Mouse (Mus musculus): ENCODE results near the gene Mr1. TPM values are rescaled to one million over a fixed set of nuclear protein-coding genes. Genes with fewer than 3 reads are reported as not detected.

The Mr1 gene
- polyA plus RNA-seq, 1 experiment from 2014 or later = 28.4 TPM

GRCm38 (mm10) chr1:155138795-155139194 is 7.8 kb downstream of the Mr1 start:
- peak; percentile 87 for DNase-seq (ENCODE audit: low read depth, low spot score)
- peak; percentile 91 for ATAC-seq
- TF ChIP-seq CTCF (IDR thresholded peaks at IDR 0.05) = no peak
- POLR2A ChIA-PET = interaction anchor here (0.6 to 1.5 kb wide), 2 partner anchors 27 to 34 kb away, joined by 3 to 8 read pairs; no protein-coding TSS in a partner anchor
- no peaks in the 10 kb centered on the region for H3K27me3 ChIP-seq
- CTCF ChIA-PET = interaction anchor here (1.4 to 3.6 kb wide), 4 partner anchors 9 to 88 kb away, joined by 5 to 11 read pairs (median 6); no protein-coding TSS in a partner anchor
- in situ Hi-C loops (cut with MboI; ENCODE audit: low pct_unique_long_range_greater_than_20kb) = no loop called here

- no peaks in the 10 kb centered on the region for H3K27me3 ChIP-seq
- ChIA-PET POLR2A (no interaction called here), CTCF (interaction anchor here (1.0 to 1.1 kb wide), 3 partner anchors 11 to 108 kb away, joined by 3 read pairs; no protein-coding TSS in a partner anchor)
- in situ Hi-C loops (cut with MboI; ENCODE audit: low pct_unique_long_range_greater_than_20kb) = no loop called here
- no peak for TF ChIP-seq CTCF (IDR thresholded peaks at IDR 0.05)
- ATAC-seq (no peak), DNase-seq (ENCODE audit: low read depth, low spot score) (no peak)
These were observed 11.7 kb downstream of the Mr1 start for GRCm38 (mm10) chr1:155134866-155135265.

DNA sequence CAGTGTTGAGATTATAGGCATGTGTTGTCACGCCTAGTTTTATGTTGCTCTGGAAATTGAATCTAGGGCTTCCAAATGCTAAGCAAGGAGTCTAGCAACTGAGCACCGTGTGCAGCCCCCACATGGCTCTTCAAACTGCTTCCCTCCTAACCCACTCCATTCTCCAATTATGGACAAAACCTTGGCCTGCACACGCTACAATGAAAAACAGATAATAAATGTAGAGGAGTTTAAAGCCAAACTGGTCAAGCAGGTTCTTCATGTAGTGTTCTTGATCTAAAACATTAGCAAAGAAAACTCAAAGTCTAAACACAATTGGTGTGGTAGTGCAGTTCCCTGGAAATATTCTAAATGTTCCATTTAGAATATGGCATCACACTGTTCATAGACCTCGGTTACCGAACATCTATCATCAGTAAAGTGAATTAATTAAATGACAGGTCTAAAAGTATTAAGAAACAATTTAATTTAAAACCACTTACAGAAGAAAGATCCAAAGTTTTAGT is 19.1 kb downstream of the Mr1 start:
- no peak for TF ChIP-seq CTCF (IDR thresholded peaks at IDR 0.05)
- in situ Hi-C loops (cut with MboI; ENCODE audit: low pct_unique_long_range_greater_than_20kb) = no loop called here
- no peaks in the 10 kb centered on the region for H3K27me3 ChIP-seq
- CTCF ChIA-PET = no interaction called here
- DNase-seq (ENCODE audit: low read depth, low spot score) (no peak), ATAC-seq (no peak)
- POLR2A ChIA-PET = no interaction called here

DNA sequence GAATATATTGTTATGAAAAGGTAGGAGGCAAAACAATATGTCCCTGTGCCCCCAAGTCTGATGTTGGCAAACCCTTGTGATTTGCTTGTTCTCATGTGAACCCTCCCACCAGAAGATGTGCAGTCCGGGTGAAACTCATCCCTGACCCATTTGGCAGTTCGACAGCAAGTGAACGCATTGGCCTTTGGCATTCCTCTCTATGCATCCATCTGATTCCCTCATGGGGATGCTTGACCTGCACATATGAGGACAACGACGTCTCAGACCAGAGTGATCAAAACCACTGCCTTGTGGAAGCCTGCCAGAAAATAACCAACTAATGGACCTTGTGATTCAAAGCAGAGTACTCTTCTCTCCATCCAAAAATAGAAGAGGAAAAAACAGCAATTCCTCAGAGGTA is 19.9 kb downstream of the Mr1 start:
- in situ Hi-C loops (cut with MboI; ENCODE audit: low pct_unique_long_range_greater_than_20kb) = no loop called here

GRCm38 (mm10) chr1:155124397-155124796 is 22.2 kb downstream of the Mr1 start:
- in situ Hi-C loops (cut with MboI; ENCODE audit: low pct_unique_long_range_greater_than_20kb) = no loop called here
- ATAC-seq = no peak

More for the DNA sequence above, 19.9 kb downstream of the Mr1 start:
- DNase-seq (ENCODE audit: low read depth, low spot score) (no peak), ATAC-seq (no peak)
- ChIA-PET POLR2A (no interaction called here), CTCF (interaction anchor here (1.0 kb wide), 1 partner anchor 10 kb away, joined by 4 read pairs; no protein-coding TSS in a partner anchor)
- no peak for TF ChIP-seq CTCF (IDR thresholded peaks at IDR 0.05)
- H3K27me3 ChIP-seq = no peaks in the 10 kb centered on the region

GRCm38 (mm10) chr1:155121977-155122939 is 24.4 kb downstream of the Mr1 start:
- CTCF ChIA-PET = interaction anchor here (0.9 kb wide), 1 partner anchor 21 kb away, joined by 3 read pairs; no protein-coding TSS in a partner anchor
- in situ Hi-C loops (cut with MboI; ENCODE audit: low pct_unique_long_range_greater_than_20kb) = no loop called here
- no peaks in the 10 kb centered on the region for H3K27me3 ChIP-seq
- POLR2A ChIA-PET = interaction anchor here (0.7 kb wide), 1 partner anchor 14 kb away, joined by 5 read pairs; no protein-coding TSS in a partner anchor
- no peak for ATAC-seq
- no peak for DNase-seq (ENCODE audit: low read depth, low spot score)
- TF ChIP-seq CTCF (IDR thresholded peaks at IDR 0.05) = no peak

More at GRCm38 (mm10) chr1:155124397-155124796, 22.2 kb downstream of the Mr1 start:
- POLR2A ChIA-PET = no interaction called here
- TF ChIP-seq CTCF (IDR thresholded peaks at IDR 0.05) = no peak
- no peaks in the 10 kb centered on the region for H3K27me3 ChIP-seq
- DNase-seq (ENCODE audit: low read depth, low spot score) = no peak
- CTCF ChIA-PET = no interaction called here

- in situ Hi-C loops (cut with MboI; ENCODE audit: low pct_unique_long_range_greater_than_20kb) = no loop called here
- no peak for TF ChIP-seq CTCF (IDR thresholded peaks at IDR 0.05)
- DNase-seq (ENCODE audit: low read depth, low spot score) = no peak
- ChIA-PET CTCF (no interaction called here), POLR2A (no interaction called here)
- ATAC-seq = no peak
- no peaks in the 10 kb centered on the region for H3K27me3 ChIP-seq
These were observed 26.9 kb downstream of the Mr1 start for GRCm38 (mm10) chr1:155119719-155120118.

- no peak for DNase-seq (ENCODE audit: low read depth, low spot score)
- in situ Hi-C loops (cut with MboI; ENCODE audit: low pct_unique_long_range_greater_than_20kb) = no loop called here
- no peaks in the 10 kb centered on the region for H3K27me3 ChIP-seq
- CTCF ChIA-PET = interaction anchor here (0.7 kb wide), 1 partner anchor 15 kb away, joined by 3 read pairs; no protein-coding TSS in a partner anchor
- TF ChIP-seq CTCF (IDR thresholded peaks at IDR 0.05) = no peak
- no peak for ATAC-seq
- POLR2A ChIA-PET = no interaction called here
These were observed 32.7 kb downstream of the Mr1 start for GRCm38 (mm10) chr1:155113946-155114345.

- TF ChIP-seq CTCF (IDR thresholded peaks at IDR 0.05) = no peak
- in situ Hi-C loops (cut with MboI; ENCODE audit: low pct_unique_long_range_greater_than_20kb) = no loop called here
- DNase-seq (ENCODE audit: low read depth, low spot score) (no peak), ATAC-seq (no peak)
- no peaks in the 10 kb centered on the region for H3K27me3 ChIP-seq
- CTCF ChIA-PET = no interaction called here
- POLR2A ChIA-PET = no interaction called here
These were observed 33.7 kb downstream of the Mr1 start for GRCm38 (mm10) chr1:155112875-155113274.

GRCm38 (mm10) chr1:155112118-155112517 is 34.5 kb downstream of the Mr1 start:
- CTCF ChIA-PET = no interaction called here

DNA sequence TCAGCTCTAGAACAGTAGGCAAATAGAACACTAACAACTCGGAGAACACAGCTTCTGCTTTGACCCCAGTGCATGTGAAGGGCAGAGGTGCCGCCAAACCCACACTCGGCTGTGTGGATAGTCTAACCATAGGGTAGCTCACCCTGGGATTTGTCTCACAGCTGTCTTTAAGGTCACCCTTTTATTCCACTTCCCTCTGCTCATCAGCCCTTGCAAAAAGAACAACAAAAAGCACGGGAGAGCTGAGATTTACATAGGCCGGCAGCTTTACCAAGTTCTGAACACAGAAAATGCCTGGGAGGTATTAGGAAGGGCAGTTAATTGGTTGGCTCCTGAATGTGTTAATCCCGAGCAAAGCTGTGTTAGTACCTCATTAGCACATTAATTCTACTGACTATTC is 35.1 kb downstream of the Mr1 start:
- in situ Hi-C loops (cut with MboI; ENCODE audit: low pct_unique_long_range_greater_than_20kb) = no loop called here
- ChIA-PET CTCF (no interaction called here), POLR2A (interaction anchor here (1.0 kb wide), 1 partner anchor 27 kb away, joined by 3 read pairs; no protein-coding TSS in a partner anchor)
- no peaks in the 10 kb centered on the region for H3K27me3 ChIP-seq
- no peak for ATAC-seq
- no peak for DNase-seq (ENCODE audit: low read depth, low spot score)
- TF ChIP-seq CTCF (IDR thresholded peaks at IDR 0.05) = no peak

More at GRCm38 (mm10) chr1:155112118-155112517, 34.5 kb downstream of the Mr1 start:
- no peak for TF ChIP-seq CTCF (IDR thresholded peaks at IDR 0.05)
- in situ Hi-C loops (cut with MboI; ENCODE audit: low pct_unique_long_range_greater_than_20kb) = no loop called here
- no peaks in the 10 kb centered on the region for H3K27me3 ChIP-seq
- DNase-seq (ENCODE audit: low read depth, low spot score) (no peak), ATAC-seq (no peak)
- POLR2A ChIA-PET = no interaction called here
